Mouse (Mus musculus) ES-E14 (cell line): Measurements from ENCODE around the gene Ryr1. TPM values are rescaled to one million over a fixed set of nuclear protein-coding genes. Genes with fewer than 3 reads are reported as not detected.

Source experiments
- DNase-seq: peaks from one replicate; pipeline ENCODE4 v3.0.0-alpha.2; 2013; ENCODE audit warnings: low read depth, low spot score
- H3K27ac ChIP-seq: 2 replicates; pipeline ENCODE4 v1.5.1; 2012; ENCODE audit warnings: low read depth, mild to moderate bottlenecking, low read length, moderate library complexity, mixed read lengths; ENCODE audit not compliant: poor library complexity, insufficient read depth, severe bottlenecking
- H3K36me3 ChIP-seq: 2 replicates; pipeline ENCODE4 v1.6.1; 2012; ENCODE audit warnings: mild to moderate bottlenecking, low read length, moderate library complexity, mixed read lengths; ENCODE audit not compliant: control insufficient read depth, poor library complexity, insufficient read depth, severe bottlenecking
- H3K4me1 ChIP-seq, 2 experiments: fragments of 150-350 bp in 1 of 2; sonication (generic) in 1 of 2; 2 replicates each; pipeline ENCODE4 v1.6.1; 2012; ENCODE audit warnings: low read length in 2 of 2, mild to moderate bottlenecking in 1 of 2, mixed read lengths in 1 of 2; ENCODE audit not compliant: control insufficient read depth in 2 of 2, insufficient read depth in 2 of 2, poor library complexity in 1 of 2
- H3K4me3 ChIP-seq, 2 experiments: fragments of 150-350 bp in 1 of 2; sonication (generic) in 1 of 2; 2 replicates each; pipeline ENCODE4 v1.5.1; 2012; ENCODE audit warnings: low read length in 2 of 2, low read depth in 1 of 2, mild to moderate bottlenecking in 1 of 2, mixed read lengths in 1 of 2; ENCODE audit not compliant: insufficient read depth in 1 of 2, poor library complexity in 1 of 2, severe bottlenecking in 1 of 2
- H3K9ac ChIP-seq: 2 replicates; pipeline ENCODE4 v1.6.1; 2012; ENCODE audit warnings: low read depth, mild to moderate bottlenecking, low read length, mixed read lengths; ENCODE audit not compliant: poor library complexity, insufficient read depth, severe bottlenecking
- H3K9me3 ChIP-seq: fragments of 150-350 bp; sonication (generic); 2 replicates; pipeline ENCODE4 v1.6.1; 2012; ENCODE audit warnings: low read depth, mild to moderate bottlenecking, low read length; ENCODE audit not compliant: control insufficient read depth, insufficient read depth
- CHD2 ChIP-seq: IDR thresholded peaks from 2 replicates; pipeline ENCODE4 v1.6.1; 2014; ENCODE audit warnings: mild to moderate bottlenecking, low read depth, low read length, inconsistent platforms
- HCFC1 ChIP-seq: IDR thresholded peaks from 2 replicates; pipeline ENCODE4 v1.6.1; 2012; ENCODE audit warnings: low read length, inconsistent platforms, borderline replicate concordance; ENCODE audit not compliant: insufficient read depth
- MAFK ChIP-seq: IDR thresholded peaks from 2 replicates; pipeline ENCODE4 v1.6.1; 2014; ENCODE audit warnings: mild to moderate bottlenecking, low read depth, low read length, inconsistent platforms; ENCODE audit not compliant: insufficient read depth
- ZC3H11A ChIP-seq: IDR thresholded peaks from 2 replicates; pipeline ENCODE4 v1.6.1; 2012; ENCODE audit warnings: low read depth, mild to moderate bottlenecking, inconsistent platforms, low read length, borderline replicate concordance
- ZNF384 ChIP-seq: IDR thresholded peaks from 2 replicates; pipeline ENCODE4 v1.6.1; 2012; ENCODE audit warnings: low read depth, low read length, inconsistent platforms
- in situ Hi-C, 2 experiments: fragments of 600-800 bp; cut with MboI; formaldehyde crosslinking; loops; one replicate each; pipeline ENCODE4 v1.15.1; 2025; ENCODE audit warnings: low sequenced_read_pairs in 2 of 2, inconsistent platforms in 1 of 2; ENCODE audit not compliant: unreplicated experiment in 2 of 2
- total RNA-seq: library from RNA; depleted of rRNA; stranded (reverse); fragments of 300-350 nt; gene quantifications from 2 replicates; pipeline ENCODE4 v1.2.3, GENCODE M21; 2012

Gene Ryr1
- total RNA-seq, 1 experiment, result 5.1 TPM

GRCm38 (mm10) chr7:28977556-28977955 lies 147.4 kb downstream of the Ryr1 start:
- Histone ChIP-seq H3K9ac (no peak overlapping the region), H3K27ac (no peak overlapping the region), H3K4me3 (no peak overlapping the region), H3K4me1 (peaks cover 0 to 3% of the 10 kb centered on the region in 2 experiments; a peak in 1 of 4 replicates), H3K9me3 (no peaks in the 10 kb centered on the region), H3K36me3 (peaks cover 63% of the 10 kb centered on the region)
- in situ Hi-C loops, result no loop called here
- TF ChIP-seq CHD2 (no peak), HCFC1 (no peak), ZNF384 (no peak), ZC3H11A (no peak), MAFK (no peak)
- no peak for DNase-seq

GRCm38 (mm10) chr7:28973025-28973424 lies 152.0 kb downstream of the Ryr1 start:
- Histone ChIP-seq H3K4me1 (peaks cover 13 to 27% of the 10 kb centered on the region in 2 experiments), H3K4me3 (no peak overlapping the region), H3K9me3 (no peaks in the 10 kb centered on the region), H3K9ac (no peak overlapping the region), H3K36me3 (peaks cover 65% of the 10 kb centered on the region), H3K27ac (no peak overlapping the region)
- no peak for DNase-seq
- in situ Hi-C loops, result no loop called here
- no peak for TF ChIP-seq ZNF384
- no peak for TF ChIP-seq CHD2
- TF ChIP-seq MAFK, result no peak
- TF ChIP-seq HCFC1, result no peak
- TF ChIP-seq ZC3H11A, result no peak

GRCm38 (mm10) chr7:28972542-28972985 lies 152.4 kb downstream of the Ryr1 start:
- H3K4me1 ChIP-seq, result peaks cover 13 to 27% of the 10 kb centered on the region in 2 experiments
- DNase-seq, result peak; percentile 84
- peaks cover 60% of the 10 kb centered on the region for H3K36me3 ChIP-seq
- no peaks in the 10 kb centered on the region for H3K9me3 ChIP-seq
- TF ChIP-seq HCFC1 (no peak; the same call in 1 of the 2 replicates), ZC3H11A (peak; percentile 28; the same call in 1 of the 2 replicates), MAFK (no peak), CHD2 (no peak), ZNF384 (peak; percentile 96)
- H3K27ac ChIP-seq, result peak overlapping the region; percentile 6; the same call in 1 of the 2 replicates
- no peak overlapping the region; the same call in 1 of the 2 replicates for H3K9ac ChIP-seq
- H3K4me3 ChIP-seq, result no peak overlapping the region
- in situ Hi-C loops, result no loop called here

- TF ChIP-seq ZNF384, result no peak
- no peak for TF ChIP-seq MAFK
- no peak for TF ChIP-seq HCFC1
- no peak for TF ChIP-seq ZC3H11A
- TF ChIP-seq CHD2, result no peak
- DNase-seq, result no peak
- Histone ChIP-seq H3K4me3 (no peak overlapping the region), H3K36me3 (peaks cover 53% of the 10 kb centered on the region), H3K9me3 (no peaks in the 10 kb centered on the region), H3K4me1 (peaks cover 13 to 27% of the 10 kb centered on the region in 2 experiments), H3K27ac (peak overlapping the region; percentile 6; the same call in 1 of the 2 replicates), H3K9ac (no peak overlapping the region)
- in situ Hi-C loops, result no loop called here
These were observed 153.2 kb downstream of the Ryr1 start for GRCm38 (mm10) chr7:28971770-28972269.

- Histone ChIP-seq H3K9ac (no peak overlapping the region), H3K9me3 (no peaks in the 10 kb centered on the region), H3K4me3 (no peak overlapping the region), H3K36me3 (peaks cover 46% of the 10 kb centered on the region), H3K27ac (peak overlapping the region; percentile 87), H3K4me1 (peaks cover 16 to 30% of the 10 kb centered on the region in 2 experiments)
- no peak for TF ChIP-seq CHD2
- DNase-seq, result no peak
- in situ Hi-C loops, result no loop called here
These were observed 153.9 kb downstream of the Ryr1 start for GRCm38 (mm10) chr7:28971029-28971428.
